Mouse (Mus musculus) hindbrain, embryonic 16.5 days (tissue): Measurements from ENCODE around the gene Sipa1l1. TPM values are rescaled to one million over a fixed set of nuclear protein-coding genes. Genes with fewer than 3 reads are reported as not detected.
"Not testable (repeated sequence)": the region's sequence is repeated elsewhere in the genome, so short reads cannot be mapped to it uniquely, and the experiment has no call there.

Source experiments
- ATAC-seq: fragments of 200-750 bp; cut with Nextera tagmentation; 2 replicates; pipeline ENCODE4 v1.8.0; 2017; ENCODE audit warnings: moderate TSS enrichment, moderate library complexity
- H3K27ac ChIP-seq: fragments of 300-500 bp; sonication (generic); 2 replicates; pipeline ENCODE4 v1.5.1; 2014; ENCODE audit warnings: low read depth, mild to moderate bottlenecking, control low read depth, low read length, moderate library complexity
- H3K27me3 ChIP-seq: fragments of 300-500 bp; sonication (generic); replicated peaks from 2 replicates; pipeline ENCODE4 v1.6.1; 2014; ENCODE audit warnings: low read length; ENCODE audit not compliant: control insufficient read depth, insufficient read depth
- H3K36me3 ChIP-seq: fragments of 300-500 bp; sonication (generic); 2 replicates; pipeline ENCODE4 v1.6.1; 2014; ENCODE audit warnings: mild to moderate bottlenecking, low read length, moderate library complexity, mixed read lengths; ENCODE audit not compliant: control insufficient read depth, insufficient read depth
- H3K4me1 ChIP-seq: fragments of 300-500 bp; sonication (generic); 2 replicates; pipeline ENCODE4 v1.6.1; 2014; ENCODE audit warnings: low read depth, low read length; ENCODE audit not compliant: control insufficient read depth, insufficient read depth
- H3K4me2 ChIP-seq: fragments of 300-500 bp; sonication (generic); 2 replicates; pipeline ENCODE4 v1.6.1; 2014; ENCODE audit warnings: mild to moderate bottlenecking, low read length, control low read depth, moderate library complexity
- H3K4me3 ChIP-seq: fragments of 300-500 bp; sonication (generic); 2 replicates; pipeline ENCODE4 v1.5.1; 2014; ENCODE audit warnings: mild to moderate bottlenecking, low read length, control low read depth, moderate library complexity
- H3K9ac ChIP-seq: fragments of 300-500 bp; sonication (generic); 2 replicates; pipeline ENCODE4 v1.6.1; 2014; ENCODE audit warnings: low read depth, mild to moderate bottlenecking, control low read depth, low read length, moderate library complexity
- H3K9me3 ChIP-seq: fragments of 300-500 bp; sonication (generic); 2 replicates; pipeline ENCODE4 v1.6.1; 2014; ENCODE audit warnings: mild to moderate bottlenecking, low read length, moderate library complexity; ENCODE audit not compliant: control insufficient read depth
- WGBS: fragments of 180-500 bp; shearing (Covaris S2); extraction: QIAGEN DNeasy Blood & Tissue Kit; methylation state at CpG from one replicate; pipeline ENCODE4 v1.1.7; 2014; 5-methylcytosine and 5-hydroxymethylcytosine counted together
- polyA plus RNA-seq: library from polyadenylated mRNA; unstranded; fragments of >200 nt; fragmentation: Nextera tagmentation; extraction: Ambion mirVana; gene quantifications from 2 replicates; pipeline ENCODE4 v1.2.1, GENCODE M21; 2015

Gene Sipa1l1
- polyA plus RNA-seq, 1 experiment from 2014 or later = 11.2 TPM

DNA sequence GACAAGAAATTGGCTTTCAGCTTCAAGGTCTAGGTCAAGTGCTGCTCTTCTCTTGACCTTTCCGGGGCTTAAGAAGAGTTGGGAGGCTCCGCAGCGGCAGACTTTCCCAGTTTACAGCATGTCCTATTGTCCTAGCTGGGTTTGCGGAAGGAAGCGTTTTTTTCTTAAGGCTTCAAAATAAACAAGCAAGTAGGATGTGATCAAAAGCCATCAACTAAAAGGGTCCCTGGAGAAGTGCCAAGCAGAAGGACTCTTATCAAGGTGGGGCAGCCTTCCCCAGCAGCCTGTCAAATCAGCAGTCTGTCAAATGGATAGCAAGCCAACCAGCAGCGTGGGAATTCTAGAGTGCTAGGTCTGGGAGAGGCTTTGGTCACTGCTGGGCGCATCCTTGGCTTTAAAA lies 320.5 kb downstream of the Sipa1l1 start:
- no peaks in the 10 kb centered on the region for H3K4me1 ChIP-seq
- no peaks in the 10 kb centered on the region for H3K27me3 ChIP-seq
- H3K4me2 ChIP-seq = no peak overlapping the region
- H3K9ac ChIP-seq = no peak overlapping the region
- no peaks in the 10 kb centered on the region for H3K36me3 ChIP-seq
- H3K9me3 ChIP-seq = no peaks in the 10 kb centered on the region
- H3K4me3 ChIP-seq = no peak overlapping the region
- 74% methylated on average over 7 of the region's 7 CpGs for WGBS
- no peak for ATAC-seq
- H3K27ac ChIP-seq = no peak overlapping the region

DNA sequence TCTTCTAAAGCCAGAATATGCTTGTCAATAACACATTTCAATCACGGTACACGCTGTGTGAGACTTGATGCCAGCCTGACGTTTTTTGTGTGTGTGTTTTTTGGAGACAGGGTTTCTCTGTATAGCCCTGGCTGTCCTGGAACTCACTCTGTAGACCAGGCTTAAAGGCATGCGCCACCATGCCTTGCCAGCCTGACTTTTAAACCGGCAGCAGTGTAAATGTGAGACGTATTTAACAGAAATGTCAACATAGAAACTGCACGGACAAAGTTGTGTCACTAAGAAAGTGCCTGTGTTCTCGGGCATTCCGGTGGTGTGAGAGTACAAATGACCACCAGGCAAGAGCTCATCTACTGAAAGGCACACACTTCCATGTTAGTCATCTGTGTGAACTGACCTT lies 323.3 kb downstream of the Sipa1l1 start:
- Histone ChIP-seq H3K9me3 (no peaks in the 10 kb centered on the region), H3K4me2 (no peak overlapping the region), H3K27ac (no peak overlapping the region), H3K36me3 (no peaks in the 10 kb centered on the region), H3K4me3 (no peak overlapping the region), H3K9ac (no peak overlapping the region), H3K27me3 (no peaks in the 10 kb centered on the region), H3K4me1 (no peaks in the 10 kb centered on the region)
- WGBS = 84% methylated on average over 9 of the region's 9 CpGs
- no peak for ATAC-seq

DNA sequence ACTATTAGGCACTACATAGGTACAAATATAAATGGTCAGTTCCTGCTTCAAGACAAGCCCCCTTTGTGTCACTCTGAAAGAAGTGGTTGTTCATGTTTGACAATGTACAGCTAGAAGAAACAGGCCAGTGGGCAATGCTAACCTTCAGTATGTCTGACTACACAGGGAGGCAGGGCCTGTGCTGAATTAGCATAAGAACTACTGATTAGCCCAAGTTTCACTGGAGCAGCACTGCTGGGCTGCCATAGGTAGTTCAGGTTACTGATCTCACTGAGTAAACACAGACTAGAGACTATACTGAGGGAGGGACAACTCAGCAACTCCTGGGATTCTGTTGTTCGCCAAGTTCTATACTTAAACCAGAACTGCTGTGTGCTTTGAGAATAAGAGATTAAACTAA lies 324.1 kb downstream of the Sipa1l1 start:
- 58% methylated on average over 1 of the region's 1 CpGs for WGBS
- H3K4me3 ChIP-seq, H3K4me1 ChIP-seq, ATAC-seq, H3K36me3 ChIP-seq, H3K27ac ChIP-seq, H3K4me2 ChIP-seq, H3K27me3 ChIP-seq, H3K9ac ChIP-seq, H3K9me3 ChIP-seq: not testable (repeated sequence)

DNA sequence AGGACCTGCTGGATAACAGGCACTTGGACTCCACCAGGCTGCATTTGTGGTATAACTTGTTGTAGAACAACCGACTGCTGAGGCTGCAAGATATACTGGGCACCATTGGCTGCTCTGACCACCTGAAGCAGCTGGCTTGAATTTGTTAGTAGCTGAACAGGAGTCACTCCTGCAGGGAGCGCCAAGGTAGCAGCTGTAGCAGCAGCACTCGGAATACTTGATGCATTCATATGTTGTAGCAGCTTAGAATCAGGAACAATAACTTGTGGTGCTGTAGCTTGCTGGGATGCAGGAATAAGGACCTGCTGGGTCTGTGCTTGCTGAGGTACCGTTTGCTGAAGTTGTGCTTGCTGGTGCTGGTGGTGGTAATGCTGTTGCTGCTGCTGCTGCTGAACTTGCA lies 326.8 kb downstream of the Sipa1l1 start:
- Histone ChIP-seq H3K9ac (no peak overlapping the region), H3K27me3 (no peaks in the 10 kb centered on the region), H3K36me3 (no peaks in the 10 kb centered on the region), H3K4me3 (no peak overlapping the region), H3K9me3 (no peaks in the 10 kb centered on the region), H3K4me2 (no peak overlapping the region), H3K4me1 (peaks cover 3% of the 10 kb centered on the region; the same call in 1 of the 2 replicates), H3K27ac (no peak overlapping the region)
- no peak for ATAC-seq
- WGBS = 66% methylated on average over 4 of the region's 4 CpGs

DNA sequence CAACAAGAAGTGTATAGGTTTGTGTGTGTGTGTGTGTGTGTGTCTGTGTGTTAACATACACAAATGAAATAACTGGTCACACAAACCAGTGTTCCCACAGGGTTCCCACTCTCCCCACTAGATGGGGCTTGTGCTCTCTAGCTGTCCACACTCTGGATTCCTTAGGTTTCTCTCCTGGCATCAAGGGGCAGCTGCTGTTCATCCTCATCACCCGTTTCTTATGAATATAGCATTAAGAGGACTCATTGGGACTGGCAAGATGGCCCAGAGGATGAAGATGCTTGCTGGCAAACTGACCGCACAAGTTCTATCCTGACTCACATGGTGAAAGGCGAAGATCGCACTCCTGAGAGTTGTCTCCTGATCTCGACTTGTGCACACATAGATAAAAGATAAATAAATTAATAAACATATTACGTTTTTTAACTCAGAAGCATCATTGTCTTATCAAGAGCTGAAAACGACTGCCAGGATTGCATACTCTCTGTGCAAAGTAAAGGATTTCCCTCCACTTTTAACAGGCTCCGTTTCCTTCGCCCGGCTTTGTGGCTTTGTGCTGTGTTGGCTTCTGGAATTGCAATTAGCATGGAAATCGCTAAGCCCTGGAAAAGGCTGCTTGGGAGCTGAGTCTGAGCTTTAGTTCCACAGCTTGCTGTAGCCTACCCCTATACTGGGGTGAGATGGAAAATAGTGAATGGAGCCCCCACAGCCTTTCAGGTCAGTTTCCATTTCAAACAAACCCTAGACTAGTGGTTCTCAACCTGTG lies 328.9 kb downstream of the Sipa1l1 start:
- H3K4me2 ChIP-seq = peak overlapping the region; percentile 67
- peak overlapping the region; percentile 56 for H3K9ac ChIP-seq
- no peak overlapping the region for H3K27ac ChIP-seq
- no peaks in the 10 kb centered on the region for H3K9me3 ChIP-seq
- H3K4me3 ChIP-seq = peak overlapping the region; percentile 35
- WGBS = 27% methylated on average over 11 of the region's 11 CpGs
- H3K36me3 ChIP-seq = no peaks in the 10 kb centered on the region
- peak; percentile 80; the same call in 1 of the 2 replicates for ATAC-seq
- H3K27me3 ChIP-seq = no peaks in the 10 kb centered on the region
- peaks cover 3% of the 10 kb centered on the region; the same call in 1 of the 2 replicates for H3K4me1 ChIP-seq

DNA sequence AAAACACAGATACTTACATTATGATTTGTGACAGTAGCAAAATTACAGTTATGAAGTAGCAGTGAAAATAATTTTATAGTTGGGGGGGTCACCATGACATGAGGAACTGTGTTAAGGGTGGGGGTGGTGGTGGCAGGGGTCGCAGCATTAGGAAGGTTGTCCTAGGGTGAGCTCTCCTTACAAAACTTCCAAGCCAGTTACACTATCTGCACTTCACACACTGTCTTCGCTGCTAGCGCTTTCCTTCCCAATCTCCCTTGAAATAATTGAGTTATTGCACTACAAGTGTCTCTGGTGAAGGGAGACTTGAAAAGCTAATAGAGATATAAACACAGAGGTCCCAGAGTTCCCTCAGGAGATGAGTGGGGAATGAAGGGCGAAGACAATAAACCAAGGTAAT lies 329.6 kb downstream of the Sipa1l1 start:
- peaks cover 3% of the 10 kb centered on the region; the same call in 1 of the 2 replicates for H3K4me1 ChIP-seq
- H3K36me3 ChIP-seq = no peaks in the 10 kb centered on the region
- H3K9ac ChIP-seq = no peak overlapping the region
- H3K9me3 ChIP-seq = no peaks in the 10 kb centered on the region
- 83% methylated on average over 4 of the region's 4 CpGs for WGBS
- H3K4me3 ChIP-seq = no peak overlapping the region
- ATAC-seq = no peak
- no peak overlapping the region; the same call in 1 of the 2 replicates for H3K4me2 ChIP-seq
- no peak overlapping the region for H3K27ac ChIP-seq
- H3K27me3 ChIP-seq = no peaks in the 10 kb centered on the region

DNA sequence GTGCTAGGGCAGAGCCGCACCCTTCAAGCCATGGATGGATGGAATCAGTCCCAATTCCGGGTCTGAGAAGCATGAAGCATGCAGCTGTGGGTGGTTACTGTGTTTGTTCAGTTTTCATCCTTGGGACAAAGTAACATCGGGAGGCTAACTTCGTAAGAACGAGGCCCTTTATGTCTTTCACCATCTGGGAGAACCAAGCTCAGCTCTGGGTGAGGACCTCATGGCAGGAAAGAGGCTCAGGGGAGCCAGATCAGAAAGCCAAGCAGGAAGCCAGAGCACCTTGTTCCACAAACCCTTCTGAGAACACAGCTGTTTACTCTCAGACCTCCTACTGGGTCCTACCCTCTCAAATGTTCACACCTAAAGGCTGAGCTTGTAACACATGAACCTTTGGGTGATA lies 330.6 kb downstream of the Sipa1l1 start:
- peaks cover 3% of the 10 kb centered on the region; the same call in 1 of the 2 replicates for H3K4me1 ChIP-seq
- WGBS = 84% methylated on average over 5 of the region's 5 CpGs
- H3K27ac ChIP-seq = no peak overlapping the region
- H3K9me3 ChIP-seq = no peaks in the 10 kb centered on the region
- no peaks in the 10 kb centered on the region for H3K36me3 ChIP-seq
- ATAC-seq = no peak
- no peak overlapping the region for H3K4me2 ChIP-seq
- H3K4me3 ChIP-seq = no peak overlapping the region
- H3K27me3 ChIP-seq = no peaks in the 10 kb centered on the region
- no peak overlapping the region for H3K9ac ChIP-seq
